Mouse (Mus musculus): ENCODE data around the gene Myo1c.
"Not testable (repeated sequence)": the region's sequence is repeated elsewhere in the genome, so short reads cannot be mapped to it uniquely, and the experiment has no call there.

The Myo1c gene

DNA sequence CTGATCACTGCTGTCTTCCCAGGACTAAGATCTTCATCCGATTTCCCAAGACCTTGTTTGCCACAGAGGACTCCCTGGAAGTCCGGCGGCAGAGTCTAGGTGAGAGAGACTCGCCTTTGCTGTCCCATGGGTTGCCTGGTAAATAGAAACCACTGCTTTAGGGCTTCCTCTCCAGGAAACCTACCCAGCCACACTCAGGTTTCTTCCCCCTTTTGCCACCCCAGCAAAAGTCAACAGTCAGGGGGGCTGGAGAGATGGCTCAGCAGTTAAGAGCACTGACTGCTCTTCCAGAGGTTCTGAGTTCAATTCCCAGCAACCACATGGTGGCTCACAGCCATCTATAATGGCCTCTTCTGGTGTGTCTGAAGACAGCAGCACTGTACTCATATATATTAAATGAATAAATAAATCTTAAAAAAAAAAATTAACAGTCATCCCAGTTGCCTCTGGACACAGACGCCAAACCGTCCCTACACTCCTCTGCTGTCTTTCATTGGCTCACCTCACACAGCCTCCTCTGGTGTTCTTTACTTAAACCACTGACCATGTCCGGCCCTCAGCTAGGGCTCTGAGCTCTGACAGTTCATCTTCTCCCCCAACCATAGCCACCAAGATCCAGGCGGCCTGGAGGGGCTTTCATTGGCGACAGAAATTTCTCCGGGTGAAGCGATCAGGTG is 19.0 kb downstream of the Myo1c start:
- no peak for DNase-seq (ENCODE audit: low spot score)

GRCm38 (mm10) chr11:75669853-75670200 is 19.5 kb downstream of the Myo1c start:
- DNase-seq (ENCODE audit: low spot score) = no peak

GRCm38 (mm10) chr11:75671426-75672180 is 21.3 kb downstream of the Myo1c start:
- no peak for DNase-seq (ENCODE audit: low spot score)

DNA sequence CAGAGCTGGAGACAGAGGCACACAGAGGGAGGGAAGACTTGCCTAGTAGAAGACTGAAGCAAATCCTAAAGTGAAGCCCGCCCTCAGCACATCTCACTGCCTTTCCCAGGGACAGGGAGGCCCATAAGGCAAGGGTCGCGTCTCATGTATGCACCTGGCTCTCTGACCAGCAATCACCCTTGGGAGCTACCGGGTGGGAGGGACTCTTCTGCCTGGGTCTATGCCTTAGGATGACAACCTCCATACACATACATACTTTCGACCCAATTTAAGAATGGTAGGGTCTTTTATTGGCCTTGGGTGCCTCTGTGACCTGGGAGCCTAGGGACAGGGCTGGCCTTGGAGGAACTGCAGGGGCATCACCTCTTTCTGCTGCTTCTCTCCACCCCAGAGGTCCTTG is 23.1 kb downstream of the Myo1c start:
- DNase-seq (ENCODE audit: low spot score) = no peak

DNA sequence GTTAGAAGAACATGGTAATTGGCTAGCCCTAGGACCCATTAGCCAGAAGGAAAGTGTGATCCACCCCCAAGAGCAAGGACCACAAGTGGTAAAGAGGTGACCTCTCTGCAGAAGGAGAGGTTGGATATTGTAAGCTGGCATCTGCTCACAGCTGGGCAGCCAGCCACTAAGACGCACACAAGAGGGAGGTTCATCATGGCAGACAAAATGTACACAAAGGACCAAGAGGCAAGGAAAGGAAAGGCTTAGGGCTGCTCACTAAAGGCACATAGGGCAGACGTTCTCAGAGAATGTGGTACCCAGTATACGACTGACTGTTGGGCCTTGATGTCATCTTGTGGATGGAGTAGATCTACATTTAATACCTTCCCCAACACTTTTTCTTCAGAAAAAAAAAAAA is 24.6 kb downstream of the Myo1c start:
- DNase-seq (ENCODE audit: low spot score) = no peak

DNA sequence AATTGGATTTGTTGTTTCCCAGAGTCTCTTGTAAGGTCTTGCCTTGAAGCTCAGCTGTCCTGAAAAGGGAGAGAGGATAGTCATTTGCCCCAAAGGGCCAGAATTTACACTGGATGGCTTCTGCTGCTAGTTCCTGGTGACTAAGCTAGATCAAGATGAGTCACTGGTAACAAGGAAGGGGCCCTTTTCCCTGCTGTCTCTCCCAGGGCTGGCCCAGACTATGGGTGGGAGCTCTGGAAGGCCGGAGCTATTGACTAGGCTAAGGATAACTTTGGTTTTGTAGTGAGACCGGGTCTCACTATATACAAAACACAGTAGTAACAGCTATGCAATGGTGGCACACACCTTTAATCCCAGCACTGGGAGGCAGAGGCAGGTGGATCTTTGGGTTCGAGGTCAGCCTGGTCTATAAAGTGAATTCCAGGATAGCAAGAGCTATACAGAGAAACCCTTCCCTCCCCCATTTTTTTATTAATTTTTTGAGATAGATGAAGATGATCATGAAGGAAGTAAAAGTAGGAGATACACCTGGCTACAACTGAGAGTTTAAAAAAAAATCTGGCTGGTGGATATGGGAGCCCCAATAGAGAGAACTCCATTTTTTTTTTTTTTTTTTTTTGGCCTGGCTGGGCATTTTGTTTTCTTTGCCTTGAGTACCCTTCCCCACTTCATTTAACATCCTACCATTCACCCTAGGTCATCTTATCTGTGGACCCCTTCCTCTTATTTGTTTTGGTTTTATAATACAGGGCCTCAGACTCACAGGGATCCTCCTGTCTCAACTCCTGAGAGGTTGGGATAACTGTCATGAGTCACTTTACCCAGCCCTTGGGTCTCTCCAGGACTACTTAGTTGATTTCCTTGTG is 27.8 kb downstream of the Myo1c start:
- no peak for DNase-seq (ENCODE audit: low spot score)

- DNase-seq (ENCODE audit: low spot score) = peak; percentile 97
These were observed 28.6 kb downstream of the Myo1c start, which contains the start of gene Crk for GRCm38 (mm10) chr11:75678747-75679438. TSS of gene Crk (plus strand) at chr11:75679259.

DNA sequence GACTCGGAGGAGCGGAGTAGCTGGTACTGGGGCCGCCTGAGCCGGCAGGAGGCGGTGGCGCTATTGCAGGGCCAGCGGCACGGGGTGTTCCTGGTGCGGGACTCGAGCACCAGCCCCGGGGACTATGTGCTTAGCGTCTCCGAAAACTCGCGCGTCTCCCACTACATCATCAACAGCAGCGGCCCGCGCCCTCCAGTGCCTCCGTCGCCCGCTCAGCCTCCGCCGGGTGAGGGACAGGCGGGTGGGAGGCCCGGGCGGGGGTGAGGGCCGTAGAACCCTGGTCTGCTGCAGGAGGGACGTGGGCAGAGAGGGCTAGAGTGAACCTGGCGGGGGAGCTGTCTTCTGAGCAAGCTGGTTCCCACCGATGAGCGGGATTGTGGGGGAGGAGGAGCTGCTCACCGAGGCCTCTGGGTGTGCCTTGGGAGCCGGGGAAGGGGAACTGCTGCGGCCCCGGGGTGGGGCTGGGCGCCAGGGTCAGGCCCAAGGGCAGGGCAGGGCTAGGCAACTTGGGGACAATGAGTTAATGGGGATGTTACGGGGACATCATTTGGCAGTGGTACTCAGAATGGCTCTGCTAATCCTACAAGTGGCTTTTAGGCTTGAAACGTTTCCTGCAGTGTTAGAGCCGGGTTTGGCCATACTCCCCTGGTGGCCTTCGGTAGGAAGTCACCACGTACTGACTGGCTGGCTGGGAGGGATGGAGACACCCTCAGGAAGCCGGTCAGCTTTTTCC is 29.3 kb downstream of the Myo1c start:
- peak; percentile 47 for DNase-seq (ENCODE audit: low spot score)

DNA sequence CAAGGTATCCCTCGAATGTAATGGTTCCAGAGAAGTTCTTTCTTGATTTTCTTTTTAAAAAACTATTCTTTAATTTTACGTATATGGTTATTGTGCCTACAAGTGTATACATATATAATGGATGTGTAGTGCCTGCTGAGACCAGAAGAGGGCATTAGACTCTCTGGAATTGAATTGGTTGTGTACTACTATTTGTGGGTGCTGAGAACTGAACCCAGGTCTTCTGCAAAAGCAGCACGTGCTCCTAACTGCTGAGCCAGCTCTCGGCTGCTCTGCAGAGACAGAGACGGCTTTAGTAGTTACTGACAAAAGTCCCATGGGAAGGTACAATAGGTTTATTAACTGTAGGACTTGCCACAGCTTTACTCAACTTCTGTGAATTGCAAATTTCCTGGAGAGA is 34.2 kb downstream of the Myo1c start:
- no peak for DNase-seq (ENCODE audit: low spot score)

GRCm38 (mm10) chr11:75684956-75685355 is 34.7 kb downstream of the Myo1c start:
- DNase-seq (ENCODE audit: low spot score) = no peak

DNA sequence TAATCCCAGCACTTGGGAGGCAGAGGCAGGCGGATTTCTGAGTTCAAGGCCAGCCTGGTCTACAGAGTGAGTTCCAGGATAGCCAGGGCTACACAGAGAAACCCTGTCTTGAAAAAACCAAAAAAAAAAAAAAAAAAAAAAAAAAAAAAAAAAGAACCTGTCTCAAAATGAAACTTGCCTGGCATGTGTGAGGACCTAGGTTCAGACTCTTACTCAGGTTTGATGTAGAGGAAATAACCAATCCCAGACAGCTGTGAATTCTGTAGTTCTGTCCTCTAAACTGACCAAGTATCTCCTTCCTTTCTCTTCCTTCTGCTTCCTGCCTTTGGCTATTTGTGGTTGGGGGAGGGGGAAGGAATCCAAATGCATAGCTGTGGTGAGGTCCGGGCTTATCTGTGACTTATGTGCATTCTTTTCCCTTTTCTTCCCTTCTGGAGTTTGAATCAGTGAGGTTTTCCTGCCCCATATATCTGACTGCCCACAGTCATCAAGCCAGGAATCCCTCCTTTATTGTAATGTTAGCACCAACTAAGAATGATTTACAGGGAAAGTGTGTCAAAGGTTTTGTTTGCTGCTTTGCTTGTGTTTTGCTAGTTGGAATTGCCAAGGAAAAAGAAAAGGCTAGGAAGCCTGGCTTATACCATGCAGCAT is 37.2 kb downstream of the Myo1c start:
- DNase-seq (ENCODE audit: low spot score) = no peak

- DNase-seq (ENCODE audit: low spot score) = no peak
These were observed 37.8 kb downstream of the Myo1c start for GRCm38 (mm10) chr11:75688132-75688531.

- no peak for DNase-seq (ENCODE audit: low spot score)
These were observed 39.7 kb downstream of the Myo1c start for GRCm38 (mm10) chr11:75689977-75690376.

DNA sequence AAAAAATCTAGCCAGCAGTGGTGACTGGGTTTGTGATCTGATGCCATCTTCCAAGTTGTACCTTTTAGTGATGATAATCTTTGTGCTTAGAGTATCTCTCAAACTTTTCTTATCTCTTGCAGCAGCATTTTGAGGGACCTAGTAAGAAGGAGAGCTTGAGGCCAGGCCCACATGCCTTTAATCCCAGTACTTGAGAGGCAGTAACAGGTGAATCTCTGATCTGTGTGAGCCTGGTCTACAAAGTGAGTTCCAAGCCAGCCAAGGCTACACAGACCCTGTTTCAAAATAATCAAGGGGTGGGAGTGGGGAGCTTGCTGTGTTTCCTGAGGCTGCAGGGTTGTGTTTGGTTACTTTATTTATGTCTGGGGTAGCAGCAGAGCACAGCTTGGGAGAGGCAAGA is 40.7 kb downstream of the Myo1c start:
- DNase-seq (ENCODE audit: low spot score) = no peak

- DNase-seq (ENCODE audit: low spot score) = no peak
These were observed 43.3 kb downstream of the Myo1c start for GRCm38 (mm10) chr11:75693570-75693969.

GRCm38 (mm10) chr11:75697464-75697863 is 47.2 kb downstream of the Myo1c start:
- not testable (repeated sequence) for DNase-seq (ENCODE audit: low spot score)

- DNase-seq (ENCODE audit: low spot score) = no peak
These were observed 50.3 kb downstream of the Myo1c start for GRCm38 (mm10) chr11:75700557-75700956.

DNA sequence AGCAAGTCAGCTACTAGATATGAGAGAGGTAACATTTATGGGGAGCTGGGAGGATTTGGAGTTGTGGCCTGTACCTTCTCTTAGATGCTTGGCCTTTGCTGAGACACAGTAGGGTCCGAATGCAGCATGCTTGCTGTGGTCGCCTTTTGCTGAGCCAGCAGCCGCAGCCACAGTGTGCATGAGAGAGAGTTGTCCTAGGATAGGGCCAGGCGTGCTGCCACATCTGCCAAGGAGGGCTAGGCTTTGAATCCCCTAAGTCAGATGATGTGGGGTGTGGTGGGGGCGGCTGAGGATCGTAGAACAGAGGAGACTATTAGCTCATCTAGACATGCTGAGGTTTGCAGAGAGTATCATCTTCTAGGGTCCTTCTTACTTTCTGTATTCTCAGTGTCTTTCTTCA is 52.5 kb downstream of the Myo1c start:
- no peak for DNase-seq (ENCODE audit: low spot score)

DNA sequence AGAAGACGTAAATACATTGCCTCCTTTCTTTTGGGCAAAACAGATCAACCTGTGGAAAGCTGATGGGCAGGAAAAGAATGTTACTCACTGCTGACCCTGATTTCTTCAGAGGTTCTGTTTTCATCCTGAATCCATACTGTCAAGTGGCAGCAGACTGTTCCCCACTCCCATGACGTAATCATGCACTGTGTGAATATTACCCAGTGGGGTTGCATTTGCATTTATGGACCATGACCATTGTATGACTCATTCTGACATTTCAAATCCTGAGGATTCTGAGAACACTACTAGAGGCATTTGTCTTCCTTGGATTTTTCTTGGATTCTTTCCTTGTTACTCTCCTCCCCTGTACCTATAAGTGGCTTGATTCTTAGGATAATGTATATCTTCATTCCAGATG is 53.4 kb downstream of the Myo1c start:
- DNase-seq (ENCODE audit: low spot score) = no peak

- DNase-seq (ENCODE audit: low spot score) = no peak
These were observed 63.6 kb downstream of the Myo1c start for GRCm38 (mm10) chr11:75713949-75714348.

GRCm38 (mm10) chr11:75715556-75715955 is 65.3 kb downstream of the Myo1c start:
- no peak for DNase-seq (ENCODE audit: low spot score)
